Mouse (Mus musculus) forebrain, embryonic 14.5 days (tissue): ENCODE results near the gene Arl5c. TPM values are rescaled to one million over a fixed set of nuclear protein-coding genes. Genes with fewer than 3 reads are reported as not detected.

ENCODE experiments used
- ATAC-seq: fragments of 200-750 bp; cut with Nextera tagmentation; 2 replicates; pipeline ENCODE4 v1.8.0; 2017; ENCODE audit warnings: mild to moderate bottlenecking, moderate library complexity
- DNase-seq: peaks from one replicate; pipeline ENCODE4 v3.0.0-alpha.2; 2015; ENCODE audit warnings: low spot score
- H3K27ac ChIP-seq: fragments of 300-500 bp; sonication (generic); 2 replicates; pipeline ENCODE4 v1.5.1; 2014; ENCODE audit warnings: low read depth, mild to moderate bottlenecking, control low read depth, low read length, moderate library complexity
- H3K27me3 ChIP-seq: fragments of 300-500 bp; sonication (generic); replicated peaks from 2 replicates; pipeline ENCODE4 v1.6.1; 2014; ENCODE audit warnings: low read length, control low read depth, mixed read lengths; ENCODE audit not compliant: control insufficient read depth, insufficient read depth
- H3K36me3 ChIP-seq: fragments of 300-500 bp; sonication (generic); 2 replicates; pipeline ENCODE4 v1.6.1; 2014; ENCODE audit warnings: low read length, control low read depth; ENCODE audit not compliant: control insufficient read depth, insufficient read depth
- H3K4me1 ChIP-seq: fragments of 300-500 bp; sonication (generic); 2 replicates; pipeline ENCODE4 v1.6.1; 2014; ENCODE audit warnings: antibody characterized with exemption, low read length, control low read depth; ENCODE audit not compliant: control insufficient read depth, insufficient read depth
- H3K4me2 ChIP-seq: fragments of 300-500 bp; sonication (generic); 2 replicates; pipeline ENCODE4 v1.6.1; 2014; ENCODE audit warnings: mild to moderate bottlenecking, control low read depth, low read length
- H3K4me3 ChIP-seq: fragments of 300-500 bp; sonication (generic); 2 replicates; pipeline ENCODE4 v1.5.1; 2014; ENCODE audit warnings: low read depth, low read length, control low read depth
- H3K9ac ChIP-seq: fragments of 300-500 bp; sonication (generic); 2 replicates; pipeline ENCODE4 v1.6.1; 2014; ENCODE audit warnings: mild to moderate bottlenecking, low read length, control low read depth, moderate library complexity
- H3K9me3 ChIP-seq: fragments of 300-500 bp; sonication (generic); replicated peaks from 2 replicates; pipeline ENCODE4 v1.6.1; 2016; ENCODE audit warnings: low read length, control low read depth, mixed read lengths; ENCODE audit not compliant: control insufficient read depth
- WGBS: fragments of 180-500 bp; shearing (Covaris S2); extraction: QIAGEN DNeasy Blood & Tissue Kit; methylation state at CpG from one replicate; pipeline ENCODE4 v1.1.7; 2014; 5-methylcytosine and 5-hydroxymethylcytosine counted together
- polyA plus RNA-seq: library from polyadenylated mRNA; unstranded; fragments of >200 nt; fragmentation: Nextera tagmentation; extraction: Ambion mirVana; gene quantifications from 2 replicates; pipeline ENCODE4 v1.2.1, GENCODE M21; 2014

Arl5c gene
- polyA plus RNA-seq: 2.8 and 4.8 TPM in 2 replicates

- ATAC-seq: no peak
- no peaks in the 10 kb centered on the region for H3K36me3 ChIP-seq
- DNase-seq: no peak
- peak within 1 kb of the TSS; percentile 84 for H3K4me2 ChIP-seq
- H3K27ac ChIP-seq: 0 out of 2 replicates have a peak within 1 kb of the TSS, but pooled peaks have one; percentile 0
- no peaks in the 10 kb centered on the region for H3K9me3 ChIP-seq
- no peaks in the 10 kb centered on the region for H3K27me3 ChIP-seq
- WGBS: 2% methylated on average over 26 of the region's 26 CpGs
- H3K4me3 ChIP-seq: peak within 1 kb of the TSS; percentile 40
- peak within 1 kb of the TSS; percentile 57 for H3K9ac ChIP-seq
- H3K4me1 ChIP-seq: peaks cover 11% of the 10 kb centered on the region
These were observed at the start of gene Arl5c for GRCm38 (mm10) chr11:97995564-97996288. Arl5c (minus strand) TSS chr11:97996181.

- H3K9me3 ChIP-seq: no peaks in the 10 kb centered on the region
- peaks cover 12% of the 10 kb centered on the region; the same call in 1 of the 2 replicates for H3K27me3 ChIP-seq
- no peak overlapping the region for H3K4me2 ChIP-seq
- DNase-seq (no peak), ATAC-seq (no peak)
- no peak overlapping the region for H3K27ac ChIP-seq
- H3K36me3 ChIP-seq: no peaks in the 10 kb centered on the region
- no peak overlapping the region for H3K4me3 ChIP-seq
- WGBS: 67% methylated on average over 4 of the region's 4 CpGs
- H3K9ac ChIP-seq: no peak overlapping the region
- no peaks in the 10 kb centered on the region for H3K4me1 ChIP-seq
These were observed 49.6 kb upstream of the Arl5c start for GRCm38 (mm10) chr11:98045596-98045995.

- no peaks in the 10 kb centered on the region for H3K36me3 ChIP-seq
- no peak overlapping the region for H3K27ac ChIP-seq
- no peak for ATAC-seq
- WGBS: 71% methylated on average over 5 of the region's 5 CpGs
- H3K4me1 ChIP-seq: no peaks in the 10 kb centered on the region
- H3K9me3 ChIP-seq: no peaks in the 10 kb centered on the region
- H3K9ac ChIP-seq: no peak overlapping the region
- H3K4me3 ChIP-seq: no peak overlapping the region
- DNase-seq: no peak
- no peak overlapping the region for H3K4me2 ChIP-seq
- no peaks in the 10 kb centered on the region for H3K27me3 ChIP-seq
These were observed 48.1 kb upstream of the Arl5c start for GRCm38 (mm10) chr11:98044074-98044473.

- no peaks in the 10 kb centered on the region for H3K9me3 ChIP-seq
- H3K27ac ChIP-seq: no peak overlapping the region
- WGBS: 87% methylated on average over 6 of the region's 6 CpGs
- H3K36me3 ChIP-seq: no peaks in the 10 kb centered on the region
- ATAC-seq (no peak), DNase-seq (no peak)
- H3K9ac ChIP-seq: no peak overlapping the region
- H3K4me2 ChIP-seq: no peak overlapping the region
- no peak overlapping the region for H3K4me3 ChIP-seq
- H3K4me1 ChIP-seq: no peaks in the 10 kb centered on the region
- no peaks in the 10 kb centered on the region for H3K27me3 ChIP-seq
These were observed 46.8 kb upstream of the Arl5c start for GRCm38 (mm10) chr11:98042741-98043140.

GRCm38 (mm10) chr11:98040975-98041374, 45.0 kb upstream of the Arl5c start:
- Histone ChIP-seq H3K27ac (no peak overlapping the region), H3K4me2 (no peak overlapping the region), H3K9me3 (no peaks in the 10 kb centered on the region), H3K36me3 (no peaks in the 10 kb centered on the region), H3K4me1 (peaks cover 3% of the 10 kb centered on the region), H3K4me3 (no peak overlapping the region), H3K9ac (no peak overlapping the region), H3K27me3 (no peaks in the 10 kb centered on the region)
- 83% methylated on average over 8 of the region's 8 CpGs for WGBS
- DNase-seq (no peak), ATAC-seq (no peak)

GRCm38 (mm10) chr11:98037871-98038270, 41.9 kb upstream of the Arl5c start:
- 58% methylated on average over 14 of the region's 14 CpGs for WGBS
- Histone ChIP-seq H3K36me3 (no peaks in the 10 kb centered on the region), H3K9me3 (no peaks in the 10 kb centered on the region), H3K27ac (no peak overlapping the region), H3K9ac (no peak overlapping the region), H3K4me2 (no peak overlapping the region), H3K27me3 (no peaks in the 10 kb centered on the region), H3K4me3 (no peak overlapping the region), H3K4me1 (peaks cover 15% of the 10 kb centered on the region)
- no peak for DNase-seq
- no peak for ATAC-seq

- Histone ChIP-seq H3K4me1 (peaks cover 15% of the 10 kb centered on the region), H3K9ac (peak overlapping the region; percentile 59), H3K9me3 (no peaks in the 10 kb centered on the region), H3K27me3 (no peaks in the 10 kb centered on the region), H3K4me3 (peak overlapping the region; percentile 31), H3K36me3 (peaks cover 4% of the 10 kb centered on the region), H3K4me2 (peak overlapping the region; percentile 73), H3K27ac (no peak overlapping the region)
- DNase-seq (peak; percentile 61), ATAC-seq (peak; percentile 52)
- WGBS: 2% methylated on average over 26 of the region's 27 CpGs
These were observed 40.0 kb upstream of the Arl5c start for GRCm38 (mm10) chr11:98035977-98036377.

GRCm38 (mm10) chr11:98034840-98035239, 38.9 kb upstream of the Arl5c start:
- Histone ChIP-seq H3K9me3 (no peaks in the 10 kb centered on the region), H3K4me3 (no peak overlapping the region), H3K27ac (no peak overlapping the region), H3K9ac (no peak overlapping the region; the same call in 1 of the 2 replicates), H3K4me2 (no peak overlapping the region), H3K4me1 (peaks cover 15% of the 10 kb centered on the region), H3K27me3 (no peaks in the 10 kb centered on the region), H3K36me3 (peaks cover 16% of the 10 kb centered on the region)
- DNase-seq (peak; percentile 65), ATAC-seq (peak; percentile 58)
- WGBS: 26% methylated on average over 4 of the region's 4 CpGs

GRCm38 (mm10) chr11:98034061-98034460, 38.1 kb upstream of the Arl5c start:
- ATAC-seq: no peak

More at GRCm38 (mm10) chr11:98034061-98034460, 38.1 kb upstream of the Arl5c start:
- H3K4me3 ChIP-seq: no peak overlapping the region
- no peaks in the 10 kb centered on the region for H3K27me3 ChIP-seq
- 84% methylated on average over 5 of the region's 5 CpGs for WGBS
- H3K27ac ChIP-seq: no peak overlapping the region
- peaks cover 15% of the 10 kb centered on the region for H3K4me1 ChIP-seq
- H3K9me3 ChIP-seq: no peaks in the 10 kb centered on the region
- H3K36me3 ChIP-seq: peaks cover 23% of the 10 kb centered on the region
- H3K4me2 ChIP-seq: no peak overlapping the region
- no peak for DNase-seq
- no peak overlapping the region for H3K9ac ChIP-seq
